Mouse (Mus musculus) MEL (cell line): ENCODE results near the gene Srf. TPM values are rescaled to one million over a fixed set of nuclear protein-coding genes. Genes with fewer than 3 reads are reported as not detected.
A peak's percentile ranks its signal among the peaks of the same experiment; 100 is the strongest.

Source experiments
- DNase-seq: peaks from one replicate; pipeline ENCODE4 v3.0.0; 2011; ENCODE audit warnings: low read depth, low spot score
- H3K27ac ChIP-seq: 2 replicates; pipeline ENCODE4 v1.5.1; 2012; ENCODE audit warnings: low read depth, mild to moderate bottlenecking, control low read depth, low read length, moderate library complexity; ENCODE audit not compliant: control insufficient read depth
- H3K27me3 ChIP-seq, 2 experiments: fragments of 150-350 bp in 1 of 2; sonication (generic) in 1 of 2; 2 replicates each; pipeline ENCODE4 v1.6.1; 2012; ENCODE audit warnings: low read length in 2 of 2, mild to moderate bottlenecking in 2 of 2, improper control_type of control experiment in 1 of 2, moderate library complexity in 1 of 2; ENCODE audit not compliant: insufficient read depth in 2 of 2, control insufficient read depth in 1 of 2
- H3K36me3 ChIP-seq, 2 experiments: 2 replicates each; pipeline ENCODE4 v1.6.1; 2012 to 2014; ENCODE audit warnings: low read length in 2 of 2, improper control_type of control experiment in 1 of 2, inconsistent platforms in 1 of 2, mild to moderate bottlenecking in 1 of 2; ENCODE audit not compliant: insufficient read depth in 2 of 2, control insufficient read depth in 1 of 2
- H3K4me1 ChIP-seq, 2 experiments: fragments of 150-350 bp in 1 of 2; sonication (generic) in 1 of 2; 2 replicates each; pipeline ENCODE4 v1.6.1; 2012; ENCODE audit warnings: low read length in 2 of 2, improper control_type of control experiment in 1 of 2, mild to moderate bottlenecking in 1 of 2; ENCODE audit not compliant: insufficient read depth in 2 of 2, control insufficient read depth in 1 of 2
- H3K4me3 ChIP-seq, 2 experiments: fragments of 150-350 bp in 1 of 2; sonication (generic) in 1 of 2; 2 replicates each; pipeline ENCODE4 v1.5.1; 2012; ENCODE audit warnings: low read depth in 2 of 2, low read length in 2 of 2, mild to moderate bottlenecking in 2 of 2, moderate library complexity in 2 of 2, control low read depth in 1 of 2, improper control_type of control experiment in 1 of 2; ENCODE audit not compliant: control insufficient read depth in 1 of 2, insufficient read depth in 1 of 2
- H3K79me2 ChIP-seq: 2 replicates; pipeline ENCODE4 v1.6.1; 2012; ENCODE audit warnings: mild to moderate bottlenecking, low read length, moderate library complexity; ENCODE audit not compliant: control insufficient read depth, poor library complexity, insufficient read depth
- H3K9ac ChIP-seq: 2 replicates; pipeline ENCODE4 v1.6.1; 2012; ENCODE audit warnings: low read depth, mild to moderate bottlenecking, control low read depth, low read length, moderate library complexity; ENCODE audit not compliant: control insufficient read depth, poor library complexity, severe bottlenecking
- H3K9me3 ChIP-seq: fragments of 150-350 bp; sonication (generic); replicated peaks from 2 replicates; pipeline ENCODE4 v1.6.1; 2012; ENCODE audit warnings: mild to moderate bottlenecking, low read length, improper control_type of control experiment, moderate library complexity; ENCODE audit not compliant: insufficient read depth
- BHLHE40 ChIP-seq: IDR thresholded peaks from 2 replicates; pipeline ENCODE4 v1.6.1; 2012; ENCODE audit warnings: low read depth, mild to moderate bottlenecking, inconsistent platforms, low read length, improper control_type of control experiment, borderline replicate concordance
- CHD1 ChIP-seq: IDR thresholded peaks from 2 replicates; pipeline ENCODE4 v1.6.1; 2012; ENCODE audit warnings: low read depth, mild to moderate bottlenecking, inconsistent platforms, low read length, improper control_type of control experiment
- CHD2 ChIP-seq: IDR thresholded peaks from 2 replicates; pipeline ENCODE4 v1.6.1; 2011; ENCODE audit warnings: low read length, improper control_type of control experiment
- ELF1 ChIP-seq: IDR thresholded peaks from 2 replicates; pipeline ENCODE4 v1.6.1; 2014; ENCODE audit warnings: low read depth, mild to moderate bottlenecking, inconsistent platforms, low read length, improper control_type of control experiment, moderate library complexity
- EP300 ChIP-seq, 2 experiments: IDR thresholded peaks; 2 replicates each; pipeline ENCODE4 v1.6.1; 2011; ENCODE audit warnings: improper control_type of control experiment in 2 of 2, low read length in 2 of 2, low read depth in 1 of 2, mild to moderate bottlenecking in 1 of 2
- GABPA ChIP-seq: IDR thresholded peaks from 2 replicates; pipeline ENCODE4 v1.6.1; 2012; ENCODE audit warnings: low read depth, mild to moderate bottlenecking, inconsistent platforms, low read length, improper control_type of control experiment, moderate library complexity
- GATA1 ChIP-seq: IDR thresholded peaks from 2 replicates; pipeline ENCODE4 v1.6.1; 2011; ENCODE audit warnings: low read depth, low read length, improper control_type of control experiment
- JUND ChIP-seq: IDR thresholded peaks from 2 replicates; pipeline ENCODE4 v1.6.1; 2011; ENCODE audit warnings: low read depth, mild to moderate bottlenecking, improper control_type of control experiment, low read length
- KAT2A ChIP-seq: conservative IDR thresholded peaks from 2 replicates; pipeline ENCODE4 v1.6.1; 2012; ENCODE audit warnings: low read depth, low read length, improper control_type of control experiment, inconsistent platforms
- MXI1 ChIP-seq: IDR thresholded peaks from 2 replicates; pipeline ENCODE4 v1.6.1; 2011; ENCODE audit warnings: mild to moderate bottlenecking, low read depth, low read length, improper control_type of control experiment
- MYB ChIP-seq: IDR thresholded peaks from 2 replicates; pipeline ENCODE4 v1.6.1; 2011; ENCODE audit warnings: mild to moderate bottlenecking, low read depth, low read length, improper control_type of control experiment
- MYC ChIP-seq: IDR thresholded peaks from 2 replicates; pipeline ENCODE4 v1.6.1; 2011; ENCODE audit warnings: low read depth, mild to moderate bottlenecking, low read length, improper control_type of control experiment, moderate library complexity
- NELFE ChIP-seq: IDR thresholded peaks from 2 replicates; pipeline ENCODE4 v1.6.1; 2011; ENCODE audit warnings: low read depth, low read length, improper control_type of control experiment
- POLR2A ChIP-seq, 2 experiments: IDR thresholded peaks; 2 replicates each; pipeline ENCODE4 v1.6.1; 2011 to 2012; ENCODE audit warnings: low read length in 2 of 2, mild to moderate bottlenecking in 2 of 2, control low read depth in 1 of 2, improper control_type of control experiment in 1 of 2, low read depth in 1 of 2, moderate library complexity in 1 of 2; ENCODE audit not compliant: control insufficient read depth in 1 of 2, insufficient read depth in 1 of 2, poor library complexity in 1 of 2
- POLR2AphosphoS2 ChIP-seq: IDR thresholded peaks from 2 replicates; pipeline ENCODE4 v1.6.1; 2011; ENCODE audit warnings: low read length, improper control_type of control experiment
- RAD21 ChIP-seq: IDR thresholded peaks from 2 replicates; pipeline ENCODE4 v1.6.1; 2011; ENCODE audit warnings: mild to moderate bottlenecking, low read depth, low read length, improper control_type of control experiment
- SMC3 ChIP-seq: IDR thresholded peaks from 2 replicates; pipeline ENCODE4 v1.6.1; 2011; ENCODE audit warnings: low read depth, low read length, improper control_type of control experiment
- TCF12 ChIP-seq: IDR thresholded peaks from 2 replicates; pipeline ENCODE4 v1.6.1; 2014; ENCODE audit warnings: low read depth, mild to moderate bottlenecking, inconsistent platforms, low read length, improper control_type of control experiment, moderate library complexity
- USF1 ChIP-seq: IDR thresholded peaks from 2 replicates; pipeline ENCODE4 v1.6.1; 2014; ENCODE audit warnings: low read depth, mild to moderate bottlenecking, inconsistent platforms, low read length, improper control_type of control experiment, moderate library complexity
- ZC3H11A ChIP-seq: IDR thresholded peaks from 2 replicates; pipeline ENCODE4 v1.6.1; 2012; ENCODE audit warnings: low read depth, mild to moderate bottlenecking, inconsistent platforms, low read length, improper control_type of control experiment
- ZKSCAN1 ChIP-seq: IDR thresholded peaks from 2 replicates; pipeline ENCODE4 v1.6.1; 2012; ENCODE audit warnings: low read depth, mild to moderate bottlenecking, inconsistent platforms, low read length, improper control_type of control experiment, moderate library complexity
- ZMIZ1 ChIP-seq: IDR thresholded peaks from 2 replicates; pipeline ENCODE4 v1.6.1; 2012; ENCODE audit warnings: low read depth, mild to moderate bottlenecking, inconsistent platforms, low read length, improper control_type of control experiment, moderate library complexity
- polyA plus RNA-seq, 2 experiments: library from polyadenylated mRNA; stranded (reverse) in 1 of 2; unstranded in 1 of 2; fragments of >175 nt in 1 of 2; fragments of >200 nt in 1 of 2; gene quantifications; 2 replicates each; pipeline versions ENCODE4 v1.2.1 to v1.2.4; 2012; ENCODE audit warnings: low replicate concordance in 2 of 2, low read depth in 1 of 2; ENCODE audit not compliant: insufficient read length in 2 of 2, insufficient read depth in 1 of 2, missing spikeins in 1 of 2
- total RNA-seq: library from RNA; depleted of rRNA; stranded (reverse); fragments of 300-350 nt; gene quantifications from 2 replicates; pipeline ENCODE4 v1.2.3, GENCODE M21; 2012

Srf gene
- total and polyA plus RNA-seq, 3 experiments, result 43.9 to 114 TPM; not detected in 1

DNA sequence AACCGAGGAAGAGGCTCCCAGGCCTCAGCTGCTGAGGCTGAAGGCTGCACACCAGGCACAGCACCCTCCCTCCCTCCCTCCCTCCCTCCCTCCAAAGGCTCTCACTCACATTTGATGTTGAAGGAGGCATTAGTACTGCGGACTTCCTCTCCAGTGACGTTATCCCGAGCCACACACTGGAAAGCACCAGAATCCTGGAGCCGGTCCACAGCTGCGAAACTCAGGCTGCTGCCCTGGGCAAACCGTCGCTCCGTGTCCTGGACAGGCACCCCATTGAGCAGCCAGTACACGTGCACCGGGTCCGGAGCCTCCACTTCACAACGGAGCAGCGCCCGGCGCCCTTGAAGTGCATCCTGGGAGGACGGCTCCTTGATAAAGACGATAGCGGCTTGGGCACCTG is 35.4 kb upstream of the Srf start:
- H3K79me2 ChIP-seq, result no peaks in the 10 kb centered on the region
- no peak overlapping the region for H3K27ac ChIP-seq
- peak; percentile 13 for DNase-seq
- H3K36me3 ChIP-seq, result peaks cover 0 to 6% of the 10 kb centered on the region in 2 experiments; a peak in 1 of 4 replicates
- TF ChIP-seq BHLHE40 (no peak), MXI1 (no peak), MYB (no peak), TCF12 (no peak), MYC (no peak), EP300 (IDR thresholded peaks at IDR 0.05; ENCODE audit: low read depth in 1 of 2, low read length in 2 of 2) (no peak), SMC3 (no peak), ZMIZ1 (no peak), KAT2A (no peak), GATA1 (no peak), NELFE (no peak), ELF1 (no peak), USF1 (no peak)
- H3K4me3 ChIP-seq, result peak overlapping the region; percentile 24 to 48; a peak in 3 of 4 replicates
- peak overlapping the region; percentile 29; the same call in 1 of the 2 replicates for H3K9ac ChIP-seq
- no peaks in the 10 kb centered on the region for H3K27me3 ChIP-seq
- no peaks in the 10 kb centered on the region for H3K9me3 ChIP-seq
- H3K4me1 ChIP-seq, result peaks cover 7 to 18% of the 10 kb centered on the region in 2 experiments; a peak in 3 of 4 replicates

DNA sequence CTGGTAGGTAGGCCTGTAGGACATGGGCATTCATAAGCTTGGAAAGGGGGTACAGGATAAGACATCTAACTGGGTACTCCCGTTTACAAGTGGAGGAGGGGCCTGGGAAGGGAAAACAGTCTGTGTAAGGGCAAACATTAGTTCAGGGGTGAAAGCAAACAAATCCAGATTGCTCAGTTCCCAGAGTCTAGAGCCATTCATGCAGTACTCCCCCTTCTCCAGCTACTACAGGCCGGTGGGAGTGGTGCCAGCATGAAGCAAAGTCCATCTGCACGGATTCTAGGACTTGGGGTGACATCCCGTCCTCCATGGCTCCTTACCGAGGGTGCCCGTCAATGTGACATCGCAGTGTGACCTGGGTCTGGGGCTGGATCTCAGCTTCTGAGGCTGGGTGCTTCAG is 34.5 kb upstream of the Srf start:
- H3K9ac ChIP-seq, result no peak overlapping the region
- H3K4me3 ChIP-seq, result no peak overlapping the region
- H3K79me2 ChIP-seq, result no peaks in the 10 kb centered on the region
- no peak overlapping the region for H3K27ac ChIP-seq
- TF ChIP-seq SMC3 (no peak), JUND (no peak), GABPA (no peak), ZKSCAN1 (no peak), ZC3H11A (no peak), CHD2 (no peak), TCF12 (no peak), MYB (no peak), CHD1 (no peak), POLR2A (IDR thresholded peaks at IDR 0.05; ENCODE audit: control insufficient read depth in 1 of 2, insufficient read depth in 1 of 2, low read depth in 1 of 2, low read length in 2 of 2, poor library complexity in 1 of 2) (no peak), POLR2AphosphoS2 (no peak), RAD21 (no peak)
- no peak for DNase-seq
- no peaks in the 10 kb centered on the region for H3K9me3 ChIP-seq
- no peaks in the 10 kb centered on the region for H3K27me3 ChIP-seq
- peaks cover 0 to 6% of the 10 kb centered on the region in 2 experiments; a peak in 1 of 4 replicates for H3K36me3 ChIP-seq
- peaks cover 7 to 18% of the 10 kb centered on the region in 2 experiments; a peak in 3 of 4 replicates for H3K4me1 ChIP-seq
